Mouse (Mus musculus): ENCODE data around the gene Olfr1015.

Gene Olfr1015

GRCm38 (mm10) chr2:85781717-85782116 lies at the start of gene Olfr1015:
Gene Olfr1015 (plus strand): TSS chr2:85782017.
- DNase-seq, result no peak

GRCm38 (mm10) chr2:85753822-85754221 lies 28.0 kb upstream of the Olfr1015 start:
- no peak for DNase-seq

- no peak for DNase-seq
Observed at GRCm38 (mm10) chr2:85762666-85763065, 19.2 kb upstream of the Olfr1015 start, which contains the start of gene Olfr1012. Gene Olfr1012 (minus strand): TSS chr2:85762766.

DNA sequence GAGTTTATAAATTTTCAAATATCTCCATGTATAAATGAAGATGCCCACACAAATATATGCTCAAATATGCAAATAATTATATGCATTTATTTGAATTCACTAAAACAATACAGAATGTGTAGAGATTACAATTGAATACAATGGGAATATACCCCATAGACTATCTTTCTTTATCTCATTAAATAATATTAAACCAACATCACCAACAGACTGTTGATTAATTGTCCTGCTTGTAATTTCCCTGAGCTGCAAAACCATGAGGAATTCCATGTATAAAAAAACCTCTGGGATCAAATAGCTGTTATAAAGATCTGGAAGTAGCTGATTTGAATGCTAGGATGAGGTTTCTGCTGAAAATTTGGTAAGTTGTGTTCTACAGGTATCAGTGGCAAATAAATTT lies 15.0 kb upstream of the Olfr1015 start, which contains the start of gene Olfr1013:
Gene Olfr1013, plus strand, starts transcription at position 301 of the 400 bp plus-strand sequence.
- DNase-seq, result no peak

DNA sequence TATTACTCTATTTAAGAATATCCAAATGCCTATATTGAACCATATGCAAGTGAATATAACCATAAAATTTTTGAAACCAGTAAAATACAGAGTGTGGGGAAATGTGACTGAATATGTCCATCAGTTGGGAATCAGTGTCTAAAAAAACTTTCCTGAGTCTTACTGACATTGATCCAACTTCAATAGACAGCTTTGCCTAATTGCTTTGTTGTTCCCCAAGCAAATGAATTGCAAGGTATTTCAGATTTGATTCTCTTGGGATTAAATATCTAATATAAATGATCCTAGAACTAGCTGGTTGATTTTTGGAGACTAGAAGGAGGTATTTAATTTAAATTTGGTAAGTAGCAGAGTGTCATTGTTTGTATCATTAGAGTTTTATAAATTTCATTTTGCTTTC lies 9.4 kb upstream of the Olfr1015 start, which contains the start of gene Olfr1014:
Gene Olfr1014, plus strand, starts transcription at position 301 of the 400 bp plus-strand sequence.
- DNase-seq, result no peak

- DNase-seq, result no peak
Observed at GRCm38 (mm10) chr2:85792331-85792730, 10.5 kb downstream of the Olfr1015 start.

DNA sequence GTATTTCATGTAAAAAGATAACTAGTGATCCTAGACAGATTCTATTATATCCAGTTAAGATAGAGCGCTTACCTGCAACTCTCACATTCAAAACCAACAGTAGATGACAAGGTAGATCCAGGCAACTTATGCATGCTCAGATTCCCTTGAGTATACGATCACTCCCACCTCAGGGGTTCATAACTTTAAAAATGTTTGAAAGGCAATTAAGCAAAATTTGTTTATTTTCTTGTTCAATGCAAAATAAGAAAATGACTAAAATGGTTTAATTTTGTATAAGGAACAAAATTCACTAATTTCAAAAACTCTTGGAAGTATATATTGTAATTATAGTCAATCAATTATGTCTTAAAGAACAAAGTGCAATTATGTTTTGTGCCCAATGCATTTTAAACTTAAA lies 20.6 kb downstream of the Olfr1015 start, which contains the start of gene Olfr1016:
Gene Olfr1016, minus strand, starts transcription at position 101 of the 400 bp plus-strand sequence.
- DNase-seq, result no peak

DNA sequence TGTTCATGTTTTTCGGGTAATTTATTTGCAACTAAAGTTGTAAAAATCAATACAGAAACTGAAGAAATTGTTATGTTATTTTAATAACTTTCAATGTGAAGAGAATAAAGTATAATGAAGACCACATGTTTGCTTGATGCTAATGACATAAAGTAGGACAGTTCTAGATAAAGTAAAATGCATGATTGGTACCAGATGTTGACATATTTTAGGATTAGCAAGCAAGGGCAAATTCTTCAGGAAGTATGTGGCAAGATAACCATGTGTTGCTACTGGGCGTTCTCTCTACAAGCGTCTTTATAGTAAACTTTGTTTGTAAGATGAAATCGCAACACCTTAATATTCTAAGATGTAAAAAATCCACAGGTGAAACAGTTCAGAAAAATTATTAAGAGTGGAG lies 22.7 kb downstream of the Olfr1015 start:
- DNase-seq, result no peak

DNA sequence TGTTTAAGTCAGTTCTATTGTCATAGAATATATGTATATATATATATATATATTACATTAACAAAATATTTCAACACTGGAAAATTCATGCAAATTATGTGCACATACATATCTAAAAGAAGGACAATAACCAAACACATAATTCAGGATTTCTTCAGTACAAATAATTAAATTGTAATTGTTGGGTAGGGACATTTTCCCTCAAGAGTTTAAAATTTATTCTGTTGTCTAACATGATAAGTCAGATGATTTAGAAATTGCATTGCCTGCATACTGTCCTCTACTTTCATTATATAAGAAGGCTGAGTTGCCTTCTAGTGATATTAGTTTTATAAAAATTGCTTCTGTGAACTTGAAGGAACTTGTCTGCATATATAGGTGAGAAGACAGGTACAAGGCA lies 36.4 kb downstream of the Olfr1015 start, which contains the start of gene Olfr1018:
Gene Olfr1018, plus strand, starts transcription at position 301 of the 400 bp plus-strand sequence.
- DNase-seq, result no peak
